Mouse (Mus musculus) ovary, postnatal 10 days (tissue): ENCODE results near the gene Rtn4.

Experiments used
- DNase-seq: peaks from one replicate; pipeline ENCODE4 v3.0.0; 2022; ENCODE audit warnings: low spot score

Rtn4 gene

DNA sequence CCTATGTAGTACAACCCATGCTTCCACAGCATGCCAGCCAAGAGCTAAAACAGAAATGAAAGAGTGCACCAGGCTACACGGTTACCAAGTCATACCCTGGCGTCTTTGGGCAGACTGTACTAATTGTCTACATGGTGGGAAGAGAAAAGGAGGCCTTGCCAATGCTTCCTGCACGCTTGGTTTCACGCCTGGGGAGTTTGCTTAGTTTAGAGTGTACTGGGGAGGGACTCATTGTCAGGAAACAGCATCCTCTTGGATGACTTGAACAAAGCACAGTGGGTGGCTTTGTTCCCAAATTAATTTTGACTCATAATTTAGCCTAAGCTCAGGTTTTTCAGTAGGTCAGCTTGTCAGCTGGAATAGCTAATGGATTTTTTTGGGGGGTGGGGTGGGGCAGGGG lies 72.3 kb downstream of the Rtn4 start:
- no peak for DNase-seq

GRCm38 (mm10) chr11:29766313-29766982 lies 73.7 kb downstream of the Rtn4 start:
- DNase-seq, result no peak

DNA sequence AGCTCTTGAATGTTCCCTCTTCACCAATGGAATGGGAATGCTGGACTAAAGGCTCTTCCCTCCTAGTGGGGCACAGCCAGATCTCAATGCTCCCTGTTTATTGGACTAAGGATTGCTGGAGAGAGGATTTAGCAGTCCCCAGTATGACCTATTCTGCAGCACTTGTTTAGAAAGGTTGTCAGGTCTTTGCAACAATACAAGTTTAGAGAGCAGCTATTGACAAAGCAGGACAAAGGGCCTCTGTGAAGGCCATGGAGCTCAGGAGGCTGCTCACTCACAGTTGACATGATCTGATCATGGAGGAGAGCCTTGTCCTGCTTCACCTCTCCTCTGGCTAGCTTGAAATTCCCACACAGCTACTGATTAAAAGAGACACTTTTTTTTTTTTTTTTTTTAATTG lies 75.8 kb downstream of the Rtn4 start:
- no peak for DNase-seq

DNA sequence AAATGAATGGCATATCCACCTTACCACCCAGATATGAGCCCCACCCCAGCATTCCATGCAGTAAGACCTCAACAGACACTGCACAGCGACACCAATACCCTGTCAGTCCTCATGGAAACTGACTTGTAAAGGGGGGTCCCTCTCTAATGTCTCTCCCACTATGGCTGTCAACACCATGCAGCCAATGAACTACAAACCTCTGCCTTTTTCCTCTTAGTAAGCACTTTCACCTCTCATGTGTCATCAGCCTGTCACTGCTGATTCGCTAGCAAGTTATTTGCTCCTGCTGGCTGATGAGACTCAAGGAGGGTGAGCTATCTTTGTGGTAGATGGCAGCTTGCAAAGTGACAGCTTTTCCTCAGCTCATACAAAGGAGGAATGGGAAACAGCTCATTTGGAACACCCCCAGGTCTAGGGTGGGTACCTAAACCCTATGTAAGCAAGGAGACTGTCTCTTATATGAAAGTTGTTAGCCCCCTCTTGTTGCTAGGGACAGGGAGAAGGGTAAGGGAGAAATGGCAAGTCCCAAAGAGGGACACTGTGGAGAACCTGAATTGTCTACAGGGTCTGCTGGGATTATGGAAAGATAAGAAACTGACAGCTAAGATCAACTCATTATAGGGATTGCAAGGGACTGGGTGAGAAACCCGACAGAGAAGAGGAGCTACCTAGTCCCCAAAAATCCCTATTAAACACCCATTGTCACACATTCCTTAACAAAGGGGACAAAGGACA lies 78.1 kb downstream of the Rtn4 start:
- DNase-seq, result no peak

DNA sequence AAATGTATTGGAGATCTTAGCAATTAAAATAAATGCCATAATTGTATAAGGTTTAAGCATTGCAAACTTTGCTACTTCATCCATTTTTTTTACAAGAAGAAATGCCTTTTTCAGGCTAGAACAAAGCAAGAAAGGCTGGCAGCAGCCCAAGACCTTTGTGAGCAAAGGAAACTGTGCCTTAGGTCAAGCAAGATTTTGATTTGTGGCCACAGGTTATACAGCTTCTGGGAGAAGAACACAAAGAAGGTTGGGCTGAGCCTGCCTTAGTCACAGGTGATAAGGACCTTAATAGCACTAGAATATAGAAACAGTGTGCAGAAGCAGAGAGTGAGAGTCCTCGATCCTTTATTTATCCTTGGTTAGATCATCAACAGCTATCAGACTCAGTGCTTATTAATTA lies 79.5 kb downstream of the Rtn4 start:
- no peak for DNase-seq

DNA sequence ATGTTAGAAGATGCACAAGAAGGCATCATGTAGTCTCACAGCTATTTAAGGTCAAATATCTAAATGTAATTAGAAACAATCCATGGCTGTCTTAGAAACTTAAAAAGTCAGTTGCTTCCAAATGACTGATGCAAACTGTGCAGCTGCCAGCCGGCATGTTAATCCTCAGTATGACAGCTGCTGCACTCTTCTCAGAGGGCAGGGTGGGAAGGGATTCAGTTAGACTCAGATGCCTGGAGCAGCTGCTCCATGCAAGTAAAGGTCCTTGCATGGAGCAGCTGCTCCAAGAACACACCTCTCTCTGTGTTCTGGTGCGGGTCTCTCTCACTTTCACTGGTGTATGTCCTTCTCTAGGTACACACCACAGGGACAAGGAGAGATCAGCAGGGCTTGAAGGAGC lies 81.5 kb downstream of the Rtn4 start:
- no peak for DNase-seq

GRCm38 (mm10) chr11:29774760-29775159 lies 82.0 kb downstream of the Rtn4 start:
- no peak for DNase-seq

DNA sequence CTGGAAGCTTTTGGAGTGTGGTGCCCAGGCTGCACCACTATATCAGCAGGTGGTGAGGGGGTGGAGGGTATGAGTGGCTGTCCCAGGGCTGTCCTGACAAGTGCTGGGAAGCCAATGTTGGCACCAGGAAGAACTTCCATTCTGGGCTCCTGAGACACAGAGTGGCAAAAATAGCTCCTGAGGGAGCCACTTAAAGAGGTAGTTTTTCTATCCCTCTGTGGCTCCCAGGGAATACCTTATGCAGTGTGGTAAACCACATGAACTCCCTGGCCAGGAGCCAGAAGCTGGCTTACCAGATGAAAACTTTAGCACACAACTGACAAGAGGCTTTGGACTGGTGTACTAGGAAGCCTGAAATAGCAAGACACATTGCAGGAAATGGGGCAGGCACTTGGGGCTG lies 85.2 kb downstream of the Rtn4 start:
- DNase-seq, result no peak

- no peak for DNase-seq
Observed at GRCm38 (mm10) chr11:29778936-29779335, 86.2 kb downstream of the Rtn4 start.

GRCm38 (mm10) chr11:29779409-29780026 lies 86.8 kb downstream of the Rtn4 start:
- no peak for DNase-seq

GRCm38 (mm10) chr11:29786583-29787219 lies 94.0 kb downstream of the Rtn4 start:
- no peak for DNase-seq

DNA sequence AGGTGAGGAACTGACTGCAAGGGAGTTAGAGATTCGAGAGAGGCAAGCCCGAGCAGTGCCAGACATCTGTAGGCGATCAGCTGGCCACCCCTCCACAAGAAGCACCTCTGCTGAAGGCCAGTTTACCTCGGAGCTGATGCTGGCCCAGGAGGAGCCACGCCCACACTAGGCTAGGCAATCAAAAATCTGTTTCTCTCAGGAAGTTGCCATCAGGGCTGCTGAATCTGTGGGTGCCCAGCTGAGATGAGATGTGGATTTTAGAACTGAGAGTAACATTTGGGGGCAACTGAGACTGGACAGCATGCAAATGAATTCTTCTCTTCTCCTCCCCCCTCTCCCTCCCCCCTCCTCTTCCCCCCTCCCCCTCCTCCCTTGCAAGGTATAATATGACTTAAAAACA lies 94.7 kb downstream of the Rtn4 start:
- DNase-seq, result no peak

DNA sequence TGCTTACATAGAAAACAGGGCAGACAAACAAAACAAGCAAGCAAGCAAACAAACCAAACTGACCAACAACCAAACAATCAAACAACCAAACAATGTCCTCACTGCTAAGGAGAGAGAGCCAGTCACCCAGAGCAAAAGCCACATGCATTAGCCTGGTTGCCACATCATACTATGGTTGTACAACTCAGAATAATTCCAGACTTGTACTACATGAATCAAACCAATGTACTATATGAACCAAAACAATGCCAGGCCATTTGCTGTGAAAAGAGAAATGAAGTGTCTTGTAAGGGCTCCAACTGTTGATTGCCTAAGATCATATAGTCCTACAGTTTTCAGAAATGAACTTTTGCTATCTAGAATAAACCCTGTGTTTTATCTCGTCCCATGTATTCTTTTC lies 95.8 kb downstream of the Rtn4 start:
- no peak for DNase-seq

DNA sequence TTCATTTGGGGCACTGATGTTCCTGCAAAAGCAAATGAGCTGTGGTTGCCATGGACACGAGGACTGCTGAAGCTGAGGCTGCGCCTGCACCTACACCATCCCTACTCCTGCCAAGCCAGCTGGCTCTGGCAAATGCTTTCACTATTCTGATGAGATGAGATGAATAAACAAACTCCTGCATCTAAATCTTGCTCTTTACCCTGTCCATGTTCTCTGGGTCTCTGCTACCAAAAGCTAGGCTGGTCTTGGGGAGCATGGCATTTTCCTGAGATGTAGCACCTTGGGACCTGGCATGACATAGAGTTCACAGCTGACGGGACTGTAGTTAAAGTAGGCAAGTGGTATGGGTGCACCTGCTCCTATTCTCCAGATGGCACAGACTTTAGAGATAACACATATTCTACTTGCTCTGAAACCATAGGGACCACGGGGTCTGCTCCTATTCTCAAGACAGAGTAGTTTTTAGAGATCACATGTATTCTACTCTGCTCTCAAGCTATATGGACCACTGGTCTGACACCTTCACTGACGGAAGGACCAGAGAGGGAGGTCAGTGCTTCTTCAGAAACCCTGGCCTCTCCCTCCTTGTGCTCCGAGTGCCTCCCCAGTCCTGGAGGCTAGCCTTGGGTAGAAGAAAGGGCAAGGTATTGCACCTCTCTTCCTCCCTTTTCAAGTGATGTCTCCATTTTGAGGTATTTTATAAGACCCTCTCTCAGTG lies 96.3 kb downstream of the Rtn4 start:
- DNase-seq, result no peak

GRCm38 (mm10) chr11:29790796-29791195 lies 98.0 kb downstream of the Rtn4 start:
- DNase-seq, result no peak
